Mouse (Mus musculus): ENCODE data around the gene Zfp235. TPM values are rescaled to one million over a fixed set of nuclear protein-coding genes. Genes with fewer than 3 reads are reported as not detected.

The Zfp235 gene
- total and polyA plus RNA-seq, 3 experiments = 4.5 to 6.2 TPM; not detected in 1

DNA sequence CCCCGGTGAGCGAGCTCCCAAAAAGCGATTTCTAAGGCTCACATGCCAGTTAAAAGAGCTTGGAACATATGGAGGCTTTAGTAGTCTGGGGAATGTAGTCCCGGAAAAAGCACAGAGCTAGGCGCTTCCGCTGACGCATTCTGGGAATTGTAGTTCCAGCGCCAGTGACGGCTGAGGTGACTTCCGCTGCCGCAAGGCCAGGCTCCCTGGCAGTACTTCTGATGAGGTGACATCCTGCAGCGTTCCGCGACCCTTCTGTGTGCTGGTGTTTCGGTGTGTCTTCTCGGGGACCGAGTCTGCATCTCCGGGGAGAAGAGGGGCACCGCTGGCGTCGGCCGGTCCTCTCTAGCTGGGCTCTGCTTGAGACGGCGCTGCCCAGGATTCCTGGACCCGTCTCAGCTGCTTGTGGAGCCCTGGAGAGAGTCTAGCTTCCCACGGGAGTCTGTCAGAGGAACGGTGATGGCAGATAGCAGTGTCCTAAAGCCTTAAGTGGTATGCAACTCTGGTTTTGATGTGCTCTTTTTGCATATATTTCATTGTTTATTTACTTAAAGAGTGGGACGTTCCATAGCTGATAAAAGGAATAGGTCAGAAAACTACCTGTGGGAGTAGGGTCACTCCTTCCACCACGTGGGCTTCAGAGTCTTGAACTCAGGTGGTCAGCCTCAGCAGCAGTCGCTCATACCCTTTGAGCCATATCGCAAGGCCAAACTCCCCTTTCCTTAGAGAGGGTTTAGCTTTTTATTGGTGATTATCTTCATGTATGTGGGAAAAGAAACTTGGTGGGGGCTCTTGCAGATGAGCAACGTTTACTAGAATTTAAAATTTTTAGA lies at the start of gene Zfp235 (continued):
- TF ChIP-seq MAX (IDR thresholded peaks at IDR 0.05; ENCODE audit: low read length) (peak; percentile 54; the same call in 1 of the 2 replicates), MAZ (IDR thresholded peaks at IDR 0.05; ENCODE audit: low read depth, low read length) (no peak), HCFC1 (IDR thresholded peaks at IDR 0.05; ENCODE audit: low read depth, low read length) (peak; percentile 100), CTCF (IDR thresholded peaks at IDR 0.05 in 2 of 3, conservative IDR thresholded peaks at IDR 0.05 in 1 of 3; ENCODE audit: control insufficient read depth in 1 of 3, insufficient read depth in 1 of 3, low read depth in 2 of 3, low read length in 3 of 3, poor library complexity in 1 of 3, severe bottlenecking in 1 of 3) (no peak), ETS1 (IDR thresholded peaks at IDR 0.05; ENCODE audit: low read depth, low read length) (0 out of 2 replicates have a peak, but pooled peaks have one; percentile 8)

DNA sequence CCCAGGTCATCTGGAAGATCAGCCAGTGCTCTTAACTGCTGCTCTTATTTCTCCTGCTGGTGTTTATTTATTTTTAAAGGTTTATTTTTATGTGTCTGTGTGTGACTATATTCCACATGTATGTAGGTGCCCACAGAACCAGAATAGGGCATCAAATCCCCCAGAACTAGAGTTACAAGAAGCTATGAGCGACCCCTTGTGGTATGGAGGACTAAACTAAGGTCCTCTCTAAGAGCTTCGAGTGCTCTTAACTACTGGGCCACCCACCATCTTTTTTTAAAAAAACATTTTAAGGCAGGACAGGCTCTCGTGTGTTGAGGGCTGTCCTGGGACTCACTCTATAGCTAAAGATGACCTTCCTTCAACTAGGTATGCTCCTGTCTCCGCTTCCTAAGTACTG lies 47.1 kb upstream of the Zfp235 start:
- Histone ChIP-seq H3K27ac (ENCODE audit: control insufficient read depth, low read depth, low read length) (no peak overlapping the region), H3K79me2 (ENCODE audit: control insufficient read depth, insufficient read depth, low read length, poor library complexity) (peaks cover 23% of the 10 kb centered on the region), H3K4me3 (ENCODE audit: control insufficient read depth in 1 of 2, insufficient read depth in 1 of 2, low read depth in 2 of 2, low read length in 2 of 2) (no peak overlapping the region), H3K9me3 (replicated peaks; ENCODE audit: insufficient read depth, low read length) (no peaks in the 10 kb centered on the region), H3K36me3 (ENCODE audit: control insufficient read depth in 1 of 2, insufficient read depth in 2 of 2, low read length in 2 of 2) (peaks cover 3 to 5% of the 10 kb centered on the region in 2 experiments; a peak in 3 of 4 replicates), H3K27me3 (ENCODE audit: control insufficient read depth in 1 of 2, insufficient read depth in 2 of 2, low read length in 2 of 2) (no peaks in the 10 kb centered on the region), H3K9ac (ENCODE audit: control insufficient read depth, low read depth, low read length, poor library complexity, severe bottlenecking) (no peak overlapping the region), H3K4me1 (ENCODE audit: control insufficient read depth in 1 of 2, insufficient read depth in 2 of 2, low read length in 2 of 2) (peaks cover 0 to 18% of the 10 kb centered on the region in 2 experiments; a peak in 2 of 4 replicates)
- TF ChIP-seq TCF12 (IDR thresholded peaks at IDR 0.05; ENCODE audit: low read depth, low read length) = no peak
- no peak for TF ChIP-seq SIN3A (IDR thresholded peaks at IDR 0.05; ENCODE audit: low read length)
- no peak for TF ChIP-seq ETS1 (IDR thresholded peaks at IDR 0.05; ENCODE audit: low read depth, low read length)
- no peak for DNase-seq (ENCODE audit: low read depth, low spot score)

DNA sequence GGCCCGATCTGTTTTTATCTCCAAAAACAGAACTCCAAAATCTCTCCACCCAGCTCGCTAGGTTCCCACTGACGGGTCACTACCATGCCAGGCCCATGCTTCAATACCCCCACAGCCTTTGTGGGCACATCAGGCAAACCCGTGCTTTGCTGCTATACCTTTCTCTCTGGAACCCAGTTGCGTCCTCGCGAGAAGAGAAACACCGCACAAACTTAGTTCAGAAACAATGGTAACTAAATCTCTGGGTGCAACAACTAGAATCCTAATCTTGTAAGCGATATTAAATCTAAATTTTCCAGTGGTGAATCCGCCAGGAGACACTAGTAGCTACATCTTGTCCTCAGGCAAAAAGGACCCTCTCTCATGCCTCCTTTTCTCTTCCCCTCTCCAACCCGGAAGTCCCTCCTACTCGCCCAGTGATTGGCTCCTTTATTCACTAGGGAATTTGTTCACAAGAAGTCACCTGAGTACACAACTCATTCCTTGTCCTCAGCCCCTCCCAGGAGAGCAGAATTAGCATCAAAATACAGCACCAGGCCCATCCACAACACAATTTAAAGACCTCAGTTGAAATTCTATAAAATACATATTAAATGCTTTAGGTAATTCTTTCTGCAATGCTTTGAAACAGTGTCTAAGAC lies 46.4 kb upstream of the Zfp235 start:
- TF ChIP-seq UBTF (IDR thresholded peaks at IDR 0.05; ENCODE audit: borderline replicate concordance, insufficient read depth, low read depth, low read length) (no peak), GABPA (IDR thresholded peaks at IDR 0.05; ENCODE audit: low read depth, low read length) (no peak), ZC3H11A (IDR thresholded peaks at IDR 0.05; ENCODE audit: low read depth, low read length) (no peak), EP300 (IDR thresholded peaks at IDR 0.05; ENCODE audit: low read depth in 1 of 2, low read length in 2 of 2) (no peak), ZNF384 (IDR thresholded peaks at IDR 0.05; ENCODE audit: low read depth, low read length) (no peak), SMC3 (IDR thresholded peaks at IDR 0.05; ENCODE audit: low read depth, low read length) (no peak), KAT2A (conservative IDR thresholded peaks at IDR 0.05; ENCODE audit: low read depth, low read length) (no peak)
- no peak overlapping the region for H3K27ac ChIP-seq (ENCODE audit: control insufficient read depth, low read depth, low read length)
- no peak overlapping the region for H3K4me3 ChIP-seq (ENCODE audit: control insufficient read depth in 1 of 2, insufficient read depth in 1 of 2, low read depth in 2 of 2, low read length in 2 of 2)
- H3K27me3 ChIP-seq (ENCODE audit: control insufficient read depth in 1 of 2, insufficient read depth in 2 of 2, low read length in 2 of 2) = no peaks in the 10 kb centered on the region
- no peak for DNase-seq (ENCODE audit: low read depth, low spot score)
- H3K9me3 ChIP-seq (replicated peaks; ENCODE audit: insufficient read depth, low read length) = no peaks in the 10 kb centered on the region
- peaks cover 20% of the 10 kb centered on the region for H3K79me2 ChIP-seq (ENCODE audit: control insufficient read depth, insufficient read depth, low read length, poor library complexity)
- peaks cover 0 to 16% of the 10 kb centered on the region in 2 experiments; a peak in 2 of 4 replicates for H3K4me1 ChIP-seq (ENCODE audit: control insufficient read depth in 1 of 2, insufficient read depth in 2 of 2, low read length in 2 of 2)
- peaks cover 3 to 5% of the 10 kb centered on the region in 2 experiments; a peak in 3 of 4 replicates for H3K36me3 ChIP-seq (ENCODE audit: control insufficient read depth in 1 of 2, insufficient read depth in 2 of 2, low read length in 2 of 2)
- H3K9ac ChIP-seq (ENCODE audit: control insufficient read depth, low read depth, low read length, poor library complexity, severe bottlenecking) = no peak overlapping the region
